ENCODE assay signal across 32 mouse cellular contexts in genomic region chr19:40238175-40238850, GRCm38 (mm10). TPM values are rescaled to one million over a fixed set of nuclear protein-coding genes. Genes with fewer than 3 reads are reported as not detected.
DNase-seq lines count a peak whose midpoint lies in the region; ATAC-seq and TF ChIP-seq lines count a peak whose summit lies in the region.
"Had no signal": no experiment of that assay in that cellular context is flagged by ENCODE, and none has a peak within 500 bp of the region (broad histone marks: within the 10 kb centered on the region; RNA-seq: fewer than 3 reads in every experiment).

No protein-coding gene starts in this region.

- WGBS in embryonic facial prominence, embryonic 14.5 days = 44% methylated on average over 6 of the region's 6 CpGs
- 85% methylated on average over 6 of the region's 6 CpGs for WGBS in embryonic facial prominence, embryonic 10.5 days
- WGBS in liver, postnatal 0 days (ENCODE audit: insufficient replicate concordance) = 63% methylated on average over 6 of the region's 6 CpGs
- WGBS in liver, embryonic 11.5 days = 81% methylated on average over 6 of the region's 6 CpGs
- 42% methylated on average over 6 of the region's 6 CpGs for WGBS in limb, embryonic 13.5 days

- H3K4me3 ChIP-seq in embryonic facial prominence, embryonic 14.5 days (ENCODE audit: low read depth, low read length) = no peak overlapping the region
- H3K4me3 ChIP-seq in embryonic facial prominence, embryonic 10.5 days = no peak overlapping the region
- H3K4me3 ChIP-seq in liver, postnatal 0 days (ENCODE audit: low read depth, low read length) = no peak overlapping the region
- H3K4me3 ChIP-seq in liver, embryonic 11.5 days (ENCODE audit: low read depth, low read length) = no peak overlapping the region
- H3K4me3 ChIP-seq in limb, embryonic 13.5 days = no peak overlapping the region
- H3K4me3 ChIP-seq: embryonic facial prominence, embryonic 12.5 days; forebrain, embryonic 13.5 days; intestine, embryonic 15.5 days; left cerebral cortex, adult 2 months; liver, embryonic 12.5 days; midbrain, embryonic 15.5 days; neural tube, embryonic 13.5 days had no signal

- no peaks in the 10 kb centered on the region for H3K9me3 ChIP-seq in embryonic facial prominence, embryonic 14.5 days (ENCODE audit: control insufficient read depth, low read length)
- H3K9me3 ChIP-seq in embryonic facial prominence, embryonic 10.5 days = no peaks in the 10 kb centered on the region
- H3K9me3 ChIP-seq in liver, postnatal 0 days (ENCODE audit: low read length) = no peaks in the 10 kb centered on the region
- H3K9me3 ChIP-seq in liver, embryonic 11.5 days (ENCODE audit: control insufficient read depth, low read length) = no peaks in the 10 kb centered on the region
- H3K9me3 ChIP-seq in limb, embryonic 13.5 days = no peaks in the 10 kb centered on the region
- H3K9me3 ChIP-seq: embryonic facial prominence, embryonic 12.5 days; forebrain, embryonic 13.5 days; intestine, embryonic 15.5 days; liver, embryonic 12.5 days; midbrain, embryonic 15.5 days; neural tube, embryonic 13.5 days had no signal

- no peak overlapping the region for H3K4me2 ChIP-seq in embryonic facial prominence, embryonic 14.5 days (ENCODE audit: low read depth, low read length)
- no peak overlapping the region for H3K4me2 ChIP-seq in liver, postnatal 0 days (ENCODE audit: low read depth, low read length)
- no peak overlapping the region for H3K4me2 ChIP-seq in liver, embryonic 11.5 days
- no peak overlapping the region for H3K4me2 ChIP-seq in limb, embryonic 13.5 days (replicated peaks)
- H3K4me2 ChIP-seq: embryonic facial prominence, embryonic 12.5 days; forebrain, embryonic 13.5 days; hindbrain, embryonic 14.5 days; intestine, embryonic 15.5 days; liver, embryonic 12.5 days; midbrain, embryonic 15.5 days; neural tube, embryonic 13.5 days had no signal

- no peak for TF ChIP-seq CTCF in liver, postnatal 0 days (IDR thresholded peaks at IDR 0.05; ENCODE audit: low read depth)

- no peaks in the 10 kb centered on the region for H3K36me3 ChIP-seq in embryonic facial prominence, embryonic 14.5 days (ENCODE audit: control insufficient read depth, insufficient read depth, low read length)
- H3K36me3 ChIP-seq in embryonic facial prominence, embryonic 10.5 days (replicated peaks) = peaks cover 6% of the 10 kb centered on the region; the same call in 1 of the 2 replicates
- H3K36me3 ChIP-seq in liver, postnatal 0 days (replicated peaks; ENCODE audit: insufficient read depth, low read length) = peaks cover 16% of the 10 kb centered on the region
- peaks cover 7% of the 10 kb centered on the region; the same call in 1 of the 2 replicates for H3K36me3 ChIP-seq in liver, embryonic 11.5 days (ENCODE audit: control insufficient read depth, insufficient read depth, low read length)
- no peaks in the 10 kb centered on the region for H3K36me3 ChIP-seq in limb, embryonic 13.5 days
- H3K36me3 ChIP-seq: embryonic facial prominence, embryonic 12.5 days; intestine, embryonic 15.5 days; midbrain, embryonic 15.5 days; neural tube, embryonic 13.5 days had no signal

- 0 out of 2 replicates have a peak, but pooled peaks have one; percentile 13 for TF ChIP-seq EP300 in liver, postnatal 0 days (IDR thresholded peaks at IDR 0.05; ENCODE audit: low read depth)

- no peak for ATAC-seq in embryonic facial prominence, embryonic 14.5 days (ENCODE audit: low read depth)
- ATAC-seq in liver, postnatal 0 days = no peak
- no peak for ATAC-seq in liver, embryonic 11.5 days (replicated peaks; ENCODE audit: low FRiP score)
- ATAC-seq in limb, embryonic 13.5 days (ENCODE audit: low FRiP score, low read depth) = peak; percentile 80; the same call in 1 of the 2 replicates
- ATAC-seq: CD4-positive, CD25-positive, alpha-beta regulatory T cell, adult 4 months; forebrain, embryonic 13.5 days; intestine, embryonic 15.5 days; liver, embryonic 12.5 days; midbrain, embryonic 15.5 days had no signal

- H3K27me3 ChIP-seq in embryonic facial prominence, embryonic 14.5 days (replicated peaks; ENCODE audit: control insufficient read depth, insufficient read depth, low read length) = no peaks in the 10 kb centered on the region
- no peaks in the 10 kb centered on the region for H3K27me3 ChIP-seq in embryonic facial prominence, embryonic 10.5 days (replicated peaks; ENCODE audit: low read depth, poor library complexity, severe bottlenecking)
- no peaks in the 10 kb centered on the region for H3K27me3 ChIP-seq in liver, postnatal 0 days (ENCODE audit: insufficient read depth, low read length)
- no peaks in the 10 kb centered on the region for H3K27me3 ChIP-seq in liver, embryonic 11.5 days (replicated peaks; ENCODE audit: control insufficient read depth, insufficient read depth, low read length)
- no peaks in the 10 kb centered on the region for H3K27me3 ChIP-seq in limb, embryonic 13.5 days
- H3K27me3 ChIP-seq: embryonic facial prominence, embryonic 12.5 days; forebrain, embryonic 13.5 days; intestine, embryonic 15.5 days; liver, embryonic 12.5 days; midbrain, embryonic 15.5 days; neural tube, embryonic 13.5 days had no signal

- no peak overlapping the region for H3K27ac ChIP-seq in embryonic facial prominence, embryonic 14.5 days (replicated peaks; ENCODE audit: low read depth, low read length)
- H3K27ac ChIP-seq in embryonic facial prominence, embryonic 10.5 days (replicated peaks) = no peak overlapping the region
- H3K27ac ChIP-seq in liver, postnatal 0 days (ENCODE audit: low read depth) = no peak overlapping the region
- H3K27ac ChIP-seq in liver, embryonic 11.5 days (ENCODE audit: low read depth, low read length) = no peak overlapping the region
- H3K27ac ChIP-seq in limb, embryonic 13.5 days = no peak overlapping the region
- H3K27ac ChIP-seq: embryonic facial prominence, embryonic 12.5 days; forebrain, embryonic 13.5 days; hindbrain, embryonic 14.5 days; intestine, embryonic 15.5 days; left cerebral cortex, adult 2 months; liver, embryonic 12.5 days; midbrain, embryonic 15.5 days; neural tube, embryonic 13.5 days had no signal

- H3K4me1 ChIP-seq in embryonic facial prominence, embryonic 14.5 days (ENCODE audit: control insufficient read depth, insufficient read depth, low read length) = peaks cover 18% of the 10 kb centered on the region
- peaks cover 14% of the 10 kb centered on the region for H3K4me1 ChIP-seq in embryonic facial prominence, embryonic 10.5 days
- H3K4me1 ChIP-seq in liver, postnatal 0 days (ENCODE audit: insufficient read depth) = 0 out of 2 replicates have a peak, but pooled peaks cover 4% of the 10 kb centered on the region
- no peaks in the 10 kb centered on the region; the same call in 1 of the 2 replicates for H3K4me1 ChIP-seq in liver, embryonic 11.5 days (replicated peaks; ENCODE audit: control insufficient read depth, insufficient read depth, low read length)
- peaks cover 17% of the 10 kb centered on the region for H3K4me1 ChIP-seq in limb, embryonic 13.5 days

- no peak overlapping the region for H3K9ac ChIP-seq in embryonic facial prominence, embryonic 14.5 days (ENCODE audit: low read depth, low read length)
- H3K9ac ChIP-seq in liver, postnatal 0 days (replicated peaks) = no peak overlapping the region
- H3K9ac ChIP-seq in liver, embryonic 11.5 days (ENCODE audit: low read depth, low read length) = no peak overlapping the region
- H3K9ac ChIP-seq in limb, embryonic 13.5 days = no peak overlapping the region
- H3K9ac ChIP-seq: embryonic facial prominence, embryonic 12.5 days; forebrain, embryonic 13.5 days; hindbrain, embryonic 14.5 days; intestine, embryonic 15.5 days; liver, embryonic 12.5 days; midbrain, embryonic 15.5 days; neural tube, embryonic 13.5 days had no signal

- peak; percentile 55 for DNase-seq in embryonic facial prominence, embryonic 14.5 days (ENCODE audit: low spot score)
- no peak for DNase-seq in embryonic facial prominence, embryonic 10.5 days (ENCODE audit: low spot score)
- DNase-seq in liver, postnatal 0 days = no peak
- DNase-seq in liver, embryonic 11.5 days (ENCODE audit: low spot score) = no peak
- DNase-seq in layer of hippocampus, adult 18-20 months (ENCODE audit: low spot score in 2 of 2) = no peak
- DNase-seq in thymus, postnatal 10 days (ENCODE audit: low spot score in 2 of 2) = no peak
- no peak for DNase-seq in frontal cortex, postnatal 10 days (ENCODE audit: low spot score in 2 of 2)
- DNase-seq: adrenal gland, adult 8-10 months; cerebellum, adult 11-12 months; cerebellum, postnatal 10 days; gastrocnemius, postnatal 10 days; heart, adult 18-20 months; heart, postnatal 36 days; kidney, adult 9 months; kidney, postnatal 36 days; lung, adult 2 months; lung, postnatal 36 days; retina, postnatal 1 day; right cerebral cortex, postnatal 25 days; spleen, adult 18-20 months; thymus, postnatal 36 days had no signal

RNA-seq across cellular contexts. Expression of gene Pdlim1, which starts 33.3 kb away (rescaled TPM):
- 143 and 150 TPM in 2 replicates for polyA plus RNA-seq in embryonic facial prominence, embryonic 14.5 days (2014; fragmentation: Nextera tagmentation; extraction: Ambion mirVana)
- polyA plus RNA-seq in embryonic facial prominence, embryonic 10.5 days (2016; fragmentation: Nextera tagmentation; extraction: Ambion mirVana) = 122 and 133 TPM in 2 replicates
- 80.4 and 82.1 TPM in 2 replicates for polyA plus RNA-seq in liver, postnatal 0 days (2015; fragmentation: Nextera tagmentation; extraction: Ambion mirVana)
- 116 and 118 TPM in 2 replicates for polyA plus RNA-seq in liver, embryonic 11.5 days (2014; fragmentation: Nextera tagmentation; extraction: Ambion mirVana)
- 112 and 125 TPM in 2 replicates for polyA plus RNA-seq in limb, embryonic 13.5 days (2015; fragmentation: Nextera tagmentation; extraction: Ambion mirVana)
- total RNA-seq in layer of hippocampus, adult 18-20 months (2021) = 10 to 100 TPM; 15.8 to 21.7 TPM

RNA-seq across cellular contexts. Expression of gene Cyp2c70, which starts 51.2 kb away (rescaled TPM):
- polyA plus RNA-seq in embryonic facial prominence, embryonic 14.5 days (2014; fragmentation: Nextera tagmentation; extraction: Ambion mirVana) = not detected in 2 replicates
- polyA plus RNA-seq in embryonic facial prominence, embryonic 10.5 days (2016; fragmentation: Nextera tagmentation; extraction: Ambion mirVana) = not detected in 2 replicates
- polyA plus RNA-seq in liver, postnatal 0 days (2015; fragmentation: Nextera tagmentation; extraction: Ambion mirVana) = 49.8 and 59.6 TPM in 2 replicates
- polyA plus RNA-seq in liver, embryonic 11.5 days (2014; fragmentation: Nextera tagmentation; extraction: Ambion mirVana) = 6.2 and 6.5 TPM in 2 replicates
- polyA plus RNA-seq in limb, embryonic 13.5 days (2015; fragmentation: Nextera tagmentation; extraction: Ambion mirVana) = not detected in 2 replicates
- 1 to 10 TPM; 1.6 to 2.2 TPM for total RNA-seq in layer of hippocampus, adult 18-20 months (2021)
- polyA plus RNA-seq: CD4-positive, CD25-positive, alpha-beta regulatory T cell, adult 4 months; embryonic facial prominence, embryonic 12.5 days; forebrain, embryonic 13.5 days; heart, embryonic 14.5 days; hindbrain, embryonic 14.5 days; midbrain, embryonic 15.5 days; neural tube, embryonic 13.5 days had no signal
